Mouse (Mus musculus): ENCODE data around the gene Tmem110.

DNA sequence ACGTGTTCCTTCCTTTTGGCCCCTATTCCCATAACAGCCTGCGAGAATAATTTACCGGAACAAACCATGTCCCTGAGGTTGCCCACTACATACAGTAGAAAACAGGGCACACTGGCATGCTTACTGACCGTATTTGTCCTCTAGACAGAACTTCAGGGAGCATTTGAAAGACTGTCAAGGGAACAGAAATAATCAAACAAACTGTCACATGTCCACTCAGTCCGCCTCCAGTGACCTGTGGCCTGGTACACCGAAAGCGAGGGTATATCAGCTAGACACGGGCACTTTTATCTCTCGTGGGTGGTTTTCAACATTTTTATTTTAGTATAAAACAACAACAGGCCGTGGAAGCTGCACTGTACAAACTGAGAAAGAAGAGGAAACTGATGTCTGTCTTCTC is 43.4 kb downstream of the Tmem110 start:
- TF ChIP-seq CTCF (IDR thresholded peaks at IDR 0.05; ENCODE audit: extremely low read depth, insufficient read depth, low read length) (no peak), POLR2A (IDR thresholded peaks at IDR 0.05; ENCODE audit: extremely low read depth, insufficient read depth, low read length) (no peak)
